Mouse (Mus musculus) cortical plate, adult 2 months (tissue): ENCODE data around the gene Ptgds. TPM values are rescaled to one million over a fixed set of nuclear protein-coding genes. Genes with fewer than 3 reads are reported as not detected.

Experiments used
- H3K27ac ChIP-seq: fragments of 200-500 bp; 2 replicates; pipeline ENCODE4 v1.5.1; 2012; ENCODE audit warnings: low read length, control low read depth, inconsistent platforms; ENCODE audit not compliant: insufficient read depth
- H3K4me1 ChIP-seq: fragments of 200-500 bp; 2 replicates; pipeline ENCODE4 v1.6.1; 2011; ENCODE audit warnings: low read length; ENCODE audit not compliant: control insufficient read depth, insufficient read depth
- H3K4me3 ChIP-seq: fragments of 200-500 bp; 2 replicates; pipeline ENCODE4 v1.5.1; 2011; ENCODE audit warnings: mild to moderate bottlenecking, low read length, control low read depth; ENCODE audit not compliant: insufficient read depth
- CTCF ChIP-seq: fragments of 200-500 bp; IDR thresholded peaks from 2 replicates; pipeline ENCODE4 v1.5.1; 2011; ENCODE audit warnings: mild to moderate bottlenecking, control low read depth, low read length; ENCODE audit not compliant: insufficient read depth; ENCODE audit errors: extremely low read depth
- POLR2A ChIP-seq: fragments of 200-500 bp; IDR thresholded peaks from 2 replicates; pipeline ENCODE4 v1.6.1; 2011; ENCODE audit warnings: mild to moderate bottlenecking, low read length, control low read depth; ENCODE audit not compliant: insufficient read depth; ENCODE audit errors: extremely low read depth
- polyA plus RNA-seq: library from polyadenylated mRNA; depleted of rRNA; stranded (reverse); fragments of >200 nt; gene quantifications from 2 replicates; pipeline ENCODE4 v1.2.3, GENCODE M21; 2012

Gene Ptgds
- polyA plus RNA-seq, 1 experiment = 2,426 TPM

GRCm38 (mm10) chr2:25430395-25431233, 39.2 kb downstream of the Ptgds start:
- peaks cover 5% of the 10 kb centered on the region for H3K4me1 ChIP-seq
- peak overlapping the region; percentile 73 for H3K27ac ChIP-seq
- H3K4me3 ChIP-seq = peak overlapping the region; percentile 84
- TF ChIP-seq POLR2A (0 out of 2 replicates have a peak, but pooled peaks have one; percentile 12), CTCF (no peak)

- Histone ChIP-seq H3K27ac (peak overlapping the region; percentile 73), H3K4me1 (peaks cover 5% of the 10 kb centered on the region), H3K4me3 (peak overlapping the region; percentile 84)
- no peak for TF ChIP-seq POLR2A
- TF ChIP-seq CTCF = no peak
These were observed 40.2 kb downstream of the Ptgds start for GRCm38 (mm10) chr2:25429435-25430180.

GRCm38 (mm10) chr2:25428442-25429236, 41.2 kb downstream of the Ptgds start, which contains the start of gene Abca2:
Gene Abca2, plus strand, starts transcription at chr2:25428703.
- Histone ChIP-seq H3K4me1 (peaks cover 5% of the 10 kb centered on the region), H3K4me3 (peak within 1 kb of the TSS; percentile 84), H3K27ac (peak within 1 kb of the TSS; percentile 73)
- TF ChIP-seq CTCF (peak; percentile 51), POLR2A (peak; percentile 46; the same call in 1 of the 2 replicates)

GRCm38 (mm10) chr2:25427256-25427655, 42.6 kb downstream of the Ptgds start:
- Histone ChIP-seq H3K27ac (no peak overlapping the region), H3K4me1 (peaks cover 3% of the 10 kb centered on the region), H3K4me3 (no peak overlapping the region)
- TF ChIP-seq CTCF = no peak
- TF ChIP-seq POLR2A = no peak

- TF ChIP-seq POLR2A = no peak
- TF ChIP-seq CTCF = peak; percentile 79
- Histone ChIP-seq H3K4me1 (peaks cover 3% of the 10 kb centered on the region), H3K27ac (no peak overlapping the region), H3K4me3 (no peak overlapping the region)
These were observed 43.1 kb downstream of the Ptgds start for GRCm38 (mm10) chr2:25426721-25427191.

- TF ChIP-seq CTCF = no peak
- no peak for TF ChIP-seq POLR2A
- no peak overlapping the region for H3K4me3 ChIP-seq
- peaks cover 2% of the 10 kb centered on the region for H3K4me1 ChIP-seq
- no peak overlapping the region for H3K27ac ChIP-seq
These were observed 44.4 kb downstream of the Ptgds start for GRCm38 (mm10) chr2:25425481-25425880.

GRCm38 (mm10) chr2:25423626-25424025, 46.2 kb downstream of the Ptgds start:
- Histone ChIP-seq H3K4me1 (no peaks in the 10 kb centered on the region), H3K4me3 (no peak overlapping the region), H3K27ac (no peak overlapping the region)
- TF ChIP-seq POLR2A (no peak), CTCF (no peak)

GRCm38 (mm10) chr2:25422587-25423410, 47.0 kb downstream of the Ptgds start, which contains the start of gene Fut7:
Gene Fut7, plus strand, starts transcription at chr2:25423267.
- H3K4me1 ChIP-seq = no peaks in the 10 kb centered on the region
- no peak within 1 kb of the TSS for H3K4me3 ChIP-seq
- TF ChIP-seq POLR2A = no peak
- no peak for TF ChIP-seq CTCF
- no peak within 1 kb of the TSS for H3K27ac ChIP-seq

- TF ChIP-seq POLR2A (no peak), CTCF (peak; percentile 56)
- H3K4me1 ChIP-seq = no peaks in the 10 kb centered on the region
- H3K4me3 ChIP-seq = no peak overlapping the region
- H3K27ac ChIP-seq = no peak overlapping the region
These were observed 48.0 kb downstream of the Ptgds start for GRCm38 (mm10) chr2:25421896-25422295.
